Mouse (Mus musculus) retina, adult 2 months (tissue): ENCODE results near the gene Tmem88b.
"Not testable (repeated sequence)": the region's sequence is repeated elsewhere in the genome, so short reads cannot be mapped to it uniquely, and the experiment has no call there.

Source experiments
- DNase-seq: peaks from one replicate; pipeline ENCODE4 v3.0.0-alpha.2; 2012; ENCODE audit warnings: low read depth, low spot score

Gene Tmem88b

GRCm38 (mm10) chr4:155760613-155761355 lies 24.9 kb downstream of the Tmem88b start, which contains the start of gene Atad3a:
Atad3a (minus strand) TSS chr4:155761093.
- DNase-seq, result peak; percentile 85

DNA sequence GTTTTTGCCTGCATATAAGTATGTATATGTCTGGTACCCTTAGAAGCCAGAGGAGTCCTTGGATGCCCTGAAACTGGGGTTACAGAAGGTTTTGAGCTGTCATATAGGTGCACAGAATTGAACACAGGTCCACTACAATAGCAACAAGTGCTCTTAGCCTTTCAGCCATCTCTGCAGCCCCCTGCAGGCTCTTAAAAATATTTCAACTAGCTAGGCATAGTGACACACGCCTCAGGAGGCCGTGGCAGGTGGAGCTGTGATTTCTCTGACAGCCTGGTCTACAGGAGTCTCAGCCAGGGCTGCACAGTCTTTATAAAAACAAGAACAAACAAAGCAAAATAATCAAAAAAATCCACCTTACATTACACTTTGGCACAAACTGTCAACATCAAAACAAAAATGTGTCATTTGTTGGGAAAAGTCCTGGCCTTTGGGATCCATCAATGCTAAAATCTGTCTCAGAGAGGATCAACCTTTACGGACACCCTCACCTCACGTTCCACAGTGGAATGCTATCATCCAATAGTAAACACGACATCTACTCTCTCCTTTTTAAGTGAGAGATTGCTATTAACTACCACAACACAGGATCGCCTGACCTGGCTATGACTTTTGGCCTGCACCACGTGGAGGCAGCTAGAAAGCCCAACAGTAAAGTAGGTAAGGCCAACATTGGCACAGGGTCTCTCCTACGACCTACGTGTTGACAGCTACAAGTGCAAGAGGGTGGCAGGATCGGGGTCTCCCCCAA lies 25.6 kb downstream of the Tmem88b start:
- no peak for DNase-seq

- DNase-seq, result no peak
Measured at GRCm38 (mm10) chr4:155757011-155757410, 28.7 kb downstream of the Tmem88b start.

GRCm38 (mm10) chr4:155746575-155747490 lies 38.8 kb downstream of the Tmem88b start:
- no peak for DNase-seq

- no peak for DNase-seq
Measured at GRCm38 (mm10) chr4:155746036-155746548, 39.6 kb downstream of the Tmem88b start.

DNA sequence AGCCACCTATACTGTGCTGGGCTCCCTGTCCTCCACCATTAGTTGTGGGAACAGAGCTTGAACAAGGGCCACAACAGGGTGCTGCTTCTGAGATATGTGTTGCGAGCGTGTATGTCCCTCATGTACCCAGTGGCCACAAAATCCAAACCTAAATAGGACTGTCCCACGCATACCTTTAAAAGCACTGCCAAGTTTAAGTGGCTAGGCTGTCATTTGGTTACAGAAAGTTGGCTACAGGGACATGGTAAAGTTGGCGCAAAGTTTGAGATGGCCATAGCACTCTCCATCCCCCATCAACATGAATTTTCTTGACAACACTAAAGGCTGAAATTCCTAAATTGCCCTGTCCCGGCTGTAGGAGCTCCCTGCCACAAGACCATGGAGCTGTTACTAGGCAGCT lies 40.5 kb downstream of the Tmem88b start:
- DNase-seq, result no peak

GRCm38 (mm10) chr4:155744474-155744873 lies 41.2 kb downstream of the Tmem88b start:
- DNase-seq, result no peak

- no peak for DNase-seq
Measured at GRCm38 (mm10) chr4:155742684-155743083, 43.0 kb downstream of the Tmem88b start.

DNA sequence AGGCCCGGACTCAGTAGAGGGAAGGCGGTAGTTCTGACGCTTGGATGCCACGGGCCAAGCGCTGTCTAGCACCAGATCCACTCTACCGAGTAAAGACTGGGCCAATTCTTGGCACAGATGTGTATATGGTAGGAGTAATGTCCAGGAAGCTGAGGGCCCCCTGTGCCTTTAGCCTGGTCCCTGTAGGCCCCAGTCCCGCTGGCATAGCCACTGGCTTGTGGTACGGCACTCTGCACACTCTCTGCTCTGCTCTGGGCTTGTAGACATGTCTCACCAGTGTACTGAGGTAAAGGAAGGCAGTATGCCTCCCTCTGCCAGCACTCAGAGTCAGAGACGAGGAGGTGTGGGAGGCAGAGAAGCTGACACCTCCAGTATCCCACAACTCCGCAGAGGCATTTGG lies 45.0 kb downstream of the Tmem88b start:
- DNase-seq, result not testable (repeated sequence)

- no peak for DNase-seq
Measured at GRCm38 (mm10) chr4:155739741-155740636, 45.7 kb downstream of the Tmem88b start.

GRCm38 (mm10) chr4:155739152-155739551 lies 46.5 kb downstream of the Tmem88b start:
- no peak for DNase-seq

DNA sequence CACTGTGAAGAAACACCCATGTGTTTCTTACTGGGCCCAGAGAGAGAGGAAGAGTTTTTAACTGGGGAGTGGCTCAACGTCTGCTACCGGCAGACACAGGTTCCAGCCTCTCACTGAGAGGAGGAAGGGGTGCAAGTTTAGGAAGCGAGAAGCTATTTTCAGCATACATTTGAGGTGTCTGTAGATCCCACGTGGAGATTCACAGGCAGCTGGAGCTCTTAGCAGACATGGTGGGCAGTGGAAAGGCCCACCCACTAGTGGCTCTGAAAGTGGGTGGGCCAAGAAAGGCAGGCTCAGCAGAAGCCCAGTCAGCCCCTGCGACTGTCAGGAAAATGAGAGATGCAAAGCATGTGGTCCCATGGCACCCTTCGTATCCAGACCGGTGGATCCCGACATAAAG lies 47.4 kb downstream of the Tmem88b start:
- DNase-seq, result no peak

DNA sequence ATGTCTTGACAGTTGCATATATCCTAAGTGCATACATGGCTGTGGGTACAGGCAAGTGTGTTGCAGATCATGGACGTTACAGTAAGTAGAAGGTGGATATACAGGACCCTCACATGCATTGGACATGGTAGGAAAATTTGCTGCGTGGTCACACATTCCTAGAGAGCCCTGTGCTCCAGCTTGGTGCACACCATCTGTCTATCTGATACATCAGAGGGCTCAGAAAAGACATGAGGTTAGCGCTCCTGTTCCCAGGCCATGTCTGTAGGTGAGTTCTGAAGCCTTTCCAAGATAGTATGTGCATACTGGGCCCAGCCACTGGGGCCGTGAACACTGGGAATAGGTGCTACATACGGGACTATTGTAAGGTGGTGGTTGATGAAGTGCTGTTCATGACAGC lies 49.3 kb downstream of the Tmem88b start:
- DNase-seq, result no peak

DNA sequence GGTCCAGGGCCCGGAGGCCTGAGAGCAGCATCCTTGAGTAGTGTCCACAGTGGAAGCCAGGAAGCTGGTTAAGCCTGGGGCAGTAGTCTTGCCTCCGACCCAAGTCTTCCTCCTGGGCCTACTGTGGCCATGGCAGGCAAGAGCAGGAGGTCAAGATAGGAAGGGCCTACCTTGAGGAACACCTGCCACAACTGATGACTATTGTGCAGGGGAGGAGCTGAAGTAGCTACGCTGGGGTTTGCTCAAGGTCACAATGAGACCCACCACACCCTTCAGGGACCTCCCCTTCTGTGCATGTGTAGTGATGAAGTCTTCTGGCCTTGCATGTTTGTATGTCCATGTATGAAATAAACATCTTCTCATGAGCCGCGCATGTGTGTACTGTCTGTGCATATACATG lies 49.9 kb downstream of the Tmem88b start:
- DNase-seq, result no peak

- no peak for DNase-seq
Measured at GRCm38 (mm10) chr4:155734951-155735702, 50.5 kb downstream of the Tmem88b start.

GRCm38 (mm10) chr4:155734350-155734941 lies 51.2 kb downstream of the Tmem88b start, which contains the start of gene Tmem240:
Tmem240 (plus strand) TSS chr4:155734800.
- DNase-seq, result peak; percentile 56

DNA sequence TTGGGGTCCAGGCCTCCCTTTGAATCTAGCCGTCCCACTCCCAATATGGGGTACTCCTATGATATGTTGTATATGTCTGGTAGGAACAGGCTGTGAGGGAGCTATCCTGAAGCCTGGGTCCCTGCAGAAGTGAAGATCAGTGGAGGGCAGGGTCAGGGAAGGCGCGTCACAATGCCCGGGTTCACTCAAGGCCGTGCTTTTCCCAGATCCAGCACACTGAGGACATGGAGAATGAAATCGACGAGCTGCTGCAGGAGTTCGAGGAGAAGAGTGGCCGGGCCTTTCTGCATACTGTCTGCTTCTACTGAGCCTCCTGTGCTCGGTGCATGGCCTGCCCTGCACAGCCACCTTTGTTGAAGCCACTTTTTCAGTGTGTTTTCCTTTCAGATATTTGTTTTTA lies 52.4 kb downstream of the Tmem88b start:
- no peak for DNase-seq
